ENCODE assay signal across 17 mouse cellular contexts in the genomic region with DNA sequence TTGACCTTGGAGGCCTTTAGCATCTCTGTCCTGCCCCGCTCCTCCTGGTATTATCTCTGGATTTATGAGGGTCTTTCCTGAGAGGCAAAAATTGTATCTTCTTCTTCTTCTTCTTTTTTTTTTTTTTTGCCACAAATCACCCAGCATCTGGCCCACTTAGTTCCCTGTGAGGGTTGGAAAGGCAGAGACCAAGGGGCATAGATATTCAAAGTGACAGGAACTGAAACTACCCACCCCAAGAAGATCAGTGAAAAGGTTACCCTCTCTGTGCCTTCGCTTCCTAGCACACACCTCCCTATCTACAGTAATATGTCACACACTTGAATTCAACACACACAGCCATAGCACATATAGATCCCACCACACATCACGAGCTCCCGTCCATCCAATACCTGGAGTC. TPM values are rescaled to one million over a fixed set of nuclear protein-coding genes. Genes with fewer than 3 reads are reported as not detected.
DNase-seq lines count a peak whose midpoint lies in the region; ATAC-seq and TF ChIP-seq lines count a peak whose summit lies in the region.
"Had no signal": no experiment of that assay in that cellular context is flagged by ENCODE, and none has a peak within 500 bp of the region (broad histone marks: within the 10 kb centered on the region; RNA-seq: fewer than 3 reads in every experiment).

No protein-coding gene starts in this region.

- no peak overlapping the region; the same call in 1 of the 2 replicates for H3K9ac ChIP-seq in neural tube, embryonic 13.5 days
- peak overlapping the region; percentile 47; the same call in 1 of the 2 replicates for H3K9ac ChIP-seq in forebrain, embryonic 16.5 days (replicated peaks; ENCODE audit: low read depth, low read length)
- H3K9ac ChIP-seq in midbrain, embryonic 11.5 days (ENCODE audit: low read length) = no peak overlapping the region
- no peak overlapping the region for H3K9ac ChIP-seq in liver, embryonic 11.5 days (ENCODE audit: low read depth, low read length)
- H3K9ac ChIP-seq: kidney, embryonic 15.5 days; stomach, embryonic 15.5 days had no signal

- DNase-seq in neural tube, embryonic 10.5 days (ENCODE audit: extremely low spot score, low spot score) = no peak
- DNase-seq in midbrain, embryonic 11.5 days (ENCODE audit: low spot score, missing footprints) = peak; percentile 59
- DNase-seq in thymus, adult 18-20 months = no peak
- DNase-seq in liver, embryonic 11.5 days (ENCODE audit: low spot score) = no peak
- DNase-seq in frontal cortex, postnatal 36 days (ENCODE audit: low spot score in 2 of 2) = no peak
- DNase-seq: cerebellum, adult 11 months; gastrocnemius, postnatal 14 days; thymus, postnatal 25 days had no signal

- no peak for ATAC-seq in neural tube, embryonic 13.5 days (ENCODE audit: low read depth)
- ATAC-seq in forebrain, embryonic 16.5 days = no peak
- ATAC-seq in midbrain, embryonic 11.5 days (ENCODE audit: low FRiP score) = no peak
- ATAC-seq in liver, embryonic 11.5 days (replicated peaks; ENCODE audit: low FRiP score) = no peak
- ATAC-seq: CD4-positive, CD25-positive, alpha-beta regulatory T cell, adult 4 months had no signal

- TF ChIP-seq POLR2A in olfactory bulb, adult 2 months (IDR thresholded peaks at IDR 0.05; ENCODE audit: insufficient read depth, low read depth, low read length) = no peak

- 87% methylated on average over 4 of the region's 4 CpGs for whole genome bisulfite sequencing in neural tube, embryonic 13.5 days
- WGBS in forebrain, embryonic 16.5 days = 93% methylated on average over 4 of the region's 4 CpGs
- 90% methylated on average over 4 of the region's 4 CpGs for WGBS in midbrain, embryonic 11.5 days
- WGBS in olfactory bulb, adult 2 months = 97% methylated on average over 4 of the region's 4 CpGs
- 82% methylated on average over 4 of the region's 4 CpGs for WGBS in liver, embryonic 11.5 days

- no peak overlapping the region for H3K4me2 ChIP-seq in neural tube, embryonic 13.5 days
- H3K4me2 ChIP-seq in forebrain, embryonic 16.5 days (ENCODE audit: low read length) = peak overlapping the region; percentile 56
- H3K4me2 ChIP-seq in midbrain, embryonic 11.5 days = no peak overlapping the region
- H3K4me2 ChIP-seq in liver, embryonic 11.5 days = no peak overlapping the region

- H3K4me3 ChIP-seq in neural tube, embryonic 13.5 days = no peak overlapping the region; the same call in 1 of the 2 replicates
- H3K4me3 ChIP-seq in forebrain, embryonic 16.5 days (replicated peaks; ENCODE audit: low read length) = no peak overlapping the region
- no peak overlapping the region for H3K4me3 ChIP-seq in midbrain, embryonic 11.5 days (ENCODE audit: low read depth, low read length)
- H3K4me3 ChIP-seq in olfactory bulb, adult 2 months (ENCODE audit: insufficient read depth, low read depth, low read length) = no peak overlapping the region
- H3K4me3 ChIP-seq in liver, embryonic 11.5 days (ENCODE audit: low read depth, low read length) = no peak overlapping the region

- no peak for TF ChIP-seq CTCF in olfactory bulb, adult 2 months (IDR thresholded peaks at IDR 0.05; ENCODE audit: insufficient read depth, low read depth, low read length)

- peaks cover 7% of the 10 kb centered on the region for H3K27me3 ChIP-seq in neural tube, embryonic 13.5 days
- no peaks in the 10 kb centered on the region for H3K27me3 ChIP-seq in forebrain, embryonic 16.5 days (replicated peaks; ENCODE audit: control insufficient read depth, insufficient read depth, low read length)
- H3K27me3 ChIP-seq in midbrain, embryonic 11.5 days (ENCODE audit: control insufficient read depth, insufficient read depth, low read length) = peaks cover 2% of the 10 kb centered on the region; the same call in 1 of the 2 replicates
- peaks cover 8% of the 10 kb centered on the region for H3K27me3 ChIP-seq in liver, embryonic 11.5 days (replicated peaks; ENCODE audit: control insufficient read depth, insufficient read depth, low read length)

- no peaks in the 10 kb centered on the region for H3K36me3 ChIP-seq in neural tube, embryonic 13.5 days
- H3K36me3 ChIP-seq in forebrain, embryonic 16.5 days (ENCODE audit: control insufficient read depth, insufficient read depth) = no peaks in the 10 kb centered on the region
- H3K36me3 ChIP-seq in midbrain, embryonic 11.5 days (ENCODE audit: control insufficient read depth, insufficient read depth, low read length) = no peaks in the 10 kb centered on the region
- H3K36me3 ChIP-seq in liver, embryonic 11.5 days (ENCODE audit: control insufficient read depth, insufficient read depth, low read length) = no peaks in the 10 kb centered on the region
- H3K36me3 ChIP-seq: kidney, embryonic 15.5 days; stomach, embryonic 15.5 days had no signal

- no peaks in the 10 kb centered on the region for H3K9me3 ChIP-seq in neural tube, embryonic 13.5 days
- H3K9me3 ChIP-seq in forebrain, embryonic 16.5 days (ENCODE audit: control insufficient read depth, low read length) = no peaks in the 10 kb centered on the region
- H3K9me3 ChIP-seq in midbrain, embryonic 11.5 days (ENCODE audit: control insufficient read depth, low read length) = no peaks in the 10 kb centered on the region
- H3K9me3 ChIP-seq in liver, embryonic 11.5 days (ENCODE audit: control insufficient read depth, low read length) = no peaks in the 10 kb centered on the region
- H3K9me3 ChIP-seq: kidney, embryonic 15.5 days; stomach, embryonic 15.5 days had no signal

- H3K27ac ChIP-seq in neural tube, embryonic 13.5 days (replicated peaks) = peak overlapping the region; percentile 69; the same call in 1 of the 2 replicates
- peak overlapping the region; percentile 72 for H3K27ac ChIP-seq in forebrain, embryonic 16.5 days (ENCODE audit: low read length)
- no peak overlapping the region for H3K27ac ChIP-seq in midbrain, embryonic 11.5 days (ENCODE audit: low read depth, low read length)
- peak overlapping the region; percentile 89 for H3K27ac ChIP-seq in olfactory bulb, adult 2 months (ENCODE audit: insufficient read depth, low read depth, low read length)
- H3K27ac ChIP-seq in liver, embryonic 11.5 days (ENCODE audit: low read depth, low read length) = no peak overlapping the region
- H3K27ac ChIP-seq: kidney, embryonic 15.5 days; stomach, embryonic 15.5 days had no signal

- H3K4me1 ChIP-seq in neural tube, embryonic 13.5 days (replicated peaks) = peaks cover 19% of the 10 kb centered on the region
- H3K4me1 ChIP-seq in forebrain, embryonic 16.5 days (replicated peaks; ENCODE audit: control insufficient read depth, insufficient read depth, low read length) = peaks cover 19% of the 10 kb centered on the region
- H3K4me1 ChIP-seq in midbrain, embryonic 11.5 days (ENCODE audit: control insufficient read depth, insufficient read depth, low read length) = peaks cover 15% of the 10 kb centered on the region
- peaks cover 35% of the 10 kb centered on the region for H3K4me1 ChIP-seq in olfactory bulb, adult 2 months (ENCODE audit: control insufficient read depth, insufficient read depth, low read length)
- H3K4me1 ChIP-seq in liver, embryonic 11.5 days (replicated peaks; ENCODE audit: control insufficient read depth, insufficient read depth, low read length) = no peaks in the 10 kb centered on the region

RNA-seq across cellular contexts. Expression of a gene that starts 17.5 kb away (rescaled TPM):
- 24.4 and 24.9 TPM in 2 replicates for polyA plus RNA-seq in neural tube, embryonic 13.5 days (2015; fragmentation: Nextera tagmentation; extraction: Ambion mirVana)
- polyA plus RNA-seq in forebrain, embryonic 16.5 days (2015; fragmentation: Nextera tagmentation; extraction: Ambion mirVana) = 30.2 and 34.8 TPM in 2 replicates
- 16.0 and 17.9 TPM in 2 replicates for polyA plus RNA-seq in midbrain, embryonic 11.5 days (2014; fragmentation: Nextera tagmentation; extraction: Ambion mirVana)
- not detected in 2 replicates for polyA plus RNA-seq in olfactory bulb, adult 2 months (2012; ENCODE audit: insufficient read depth, insufficient read length, low replicate concordance, missing spikeins)
- polyA plus RNA-seq in liver, embryonic 11.5 days (2014; fragmentation: Nextera tagmentation; extraction: Ambion mirVana) = 26.8 and 29.6 TPM in 2 replicates

RNA-seq across cellular contexts. Expression of a gene that starts 38.7 kb away (rescaled TPM):
- not detected in 2 replicates for polyA plus RNA-seq in neural tube, embryonic 13.5 days (2015; fragmentation: Nextera tagmentation; extraction: Ambion mirVana)
- polyA plus RNA-seq in forebrain, embryonic 16.5 days (2015; fragmentation: Nextera tagmentation; extraction: Ambion mirVana) = not detected in 2 replicates
- polyA plus RNA-seq in midbrain, embryonic 11.5 days (2014; fragmentation: Nextera tagmentation; extraction: Ambion mirVana) = 0.10 TPM in 1 of 2 replicates, not detected in the other
- polyA plus RNA-seq in olfactory bulb, adult 2 months (2012; ENCODE audit: insufficient read depth, insufficient read length, low replicate concordance, missing spikeins) = not detected in 2 replicates
- polyA plus RNA-seq in liver, embryonic 11.5 days (2014; fragmentation: Nextera tagmentation; extraction: Ambion mirVana) = not detected in 2 replicates
- polyA plus RNA-seq: CD4-positive, CD25-positive, alpha-beta regulatory T cell, adult 4 months; heart, embryonic 11.5 days; liver, adult 2 months; lung, embryonic 16.5 days had no signal

Comparison
In these comparisons a context has a peak if more than half of its experiments do, and no peak if none do; other contexts are left out.
1. H3K27ac ChIP-seq: peak in neural tube, embryonic 13.5 days (single experiment), forebrain, embryonic 16.5 days (single experiment) and olfactory bulb, adult 2 months (single experiment); none in midbrain, embryonic 11.5 days (single experiment) and liver, embryonic 11.5 days (single experiment).